Mouse (Mus musculus) hindbrain, embryonic 16.5 days (tissue): ENCODE results near the gene Upk3b. TPM values are rescaled to one million over a fixed set of nuclear protein-coding genes. Genes with fewer than 3 reads are reported as not detected.

ENCODE experiments used
- ATAC-seq: fragments of 200-750 bp; cut with Nextera tagmentation; 2 replicates; pipeline ENCODE4 v1.8.0; 2017; ENCODE audit warnings: moderate TSS enrichment, moderate library complexity
- H3K27ac ChIP-seq: fragments of 300-500 bp; sonication (generic); 2 replicates; pipeline ENCODE4 v1.5.1; 2014; ENCODE audit warnings: low read depth, mild to moderate bottlenecking, control low read depth, low read length, moderate library complexity
- H3K27me3 ChIP-seq: fragments of 300-500 bp; sonication (generic); replicated peaks from 2 replicates; pipeline ENCODE4 v1.6.1; 2014; ENCODE audit warnings: low read length; ENCODE audit not compliant: control insufficient read depth, insufficient read depth
- H3K36me3 ChIP-seq: fragments of 300-500 bp; sonication (generic); 2 replicates; pipeline ENCODE4 v1.6.1; 2014; ENCODE audit warnings: mild to moderate bottlenecking, low read length, moderate library complexity, mixed read lengths; ENCODE audit not compliant: control insufficient read depth, insufficient read depth
- H3K4me1 ChIP-seq: fragments of 300-500 bp; sonication (generic); 2 replicates; pipeline ENCODE4 v1.6.1; 2014; ENCODE audit warnings: low read depth, low read length; ENCODE audit not compliant: control insufficient read depth, insufficient read depth
- H3K4me2 ChIP-seq: fragments of 300-500 bp; sonication (generic); 2 replicates; pipeline ENCODE4 v1.6.1; 2014; ENCODE audit warnings: mild to moderate bottlenecking, low read length, control low read depth, moderate library complexity
- H3K4me3 ChIP-seq: fragments of 300-500 bp; sonication (generic); 2 replicates; pipeline ENCODE4 v1.5.1; 2014; ENCODE audit warnings: mild to moderate bottlenecking, low read length, control low read depth, moderate library complexity
- H3K9ac ChIP-seq: fragments of 300-500 bp; sonication (generic); 2 replicates; pipeline ENCODE4 v1.6.1; 2014; ENCODE audit warnings: low read depth, mild to moderate bottlenecking, control low read depth, low read length, moderate library complexity
- H3K9me3 ChIP-seq: fragments of 300-500 bp; sonication (generic); 2 replicates; pipeline ENCODE4 v1.6.1; 2014; ENCODE audit warnings: mild to moderate bottlenecking, low read length, moderate library complexity; ENCODE audit not compliant: control insufficient read depth
- WGBS: fragments of 180-500 bp; shearing (Covaris S2); extraction: QIAGEN DNeasy Blood & Tissue Kit; methylation state at CpG from one replicate; pipeline ENCODE4 v1.1.7; 2014; 5-methylcytosine and 5-hydroxymethylcytosine counted together
- polyA plus RNA-seq: library from polyadenylated mRNA; unstranded; fragments of >200 nt; fragmentation: Nextera tagmentation; extraction: Ambion mirVana; gene quantifications from 2 replicates; pipeline ENCODE4 v1.2.1, GENCODE M21; 2015

Upk3b gene
- polyA plus RNA-seq, 1 experiment from 2014 or later, result 0.04 TPM

DNA sequence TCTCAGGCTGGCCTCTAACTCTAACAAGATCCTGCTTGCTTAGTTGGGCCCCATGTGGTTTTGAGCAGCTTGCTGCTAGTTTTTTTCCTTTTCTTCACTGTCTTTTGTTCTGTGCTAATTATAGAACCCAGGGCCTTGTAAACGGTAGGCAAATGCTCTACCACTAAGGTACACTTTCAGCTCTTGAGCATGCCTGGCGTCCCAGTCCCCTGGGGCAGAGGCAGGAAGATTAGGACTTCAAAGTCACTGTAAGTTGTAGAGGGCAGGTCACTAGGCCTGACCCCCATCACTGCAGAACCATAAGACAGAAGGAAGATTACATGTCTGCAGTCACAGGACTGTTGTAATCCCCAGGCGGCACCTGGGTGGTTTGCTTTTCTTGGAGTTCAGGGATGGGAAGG lies 35.5 kb upstream of the Upk3b start:
- H3K4me1 ChIP-seq, result no peaks in the 10 kb centered on the region
- no peak overlapping the region for H3K4me3 ChIP-seq
- H3K36me3 ChIP-seq, result peaks cover 10% of the 10 kb centered on the region
- no peak overlapping the region for H3K4me2 ChIP-seq
- no peak overlapping the region for H3K27ac ChIP-seq
- 56% methylated on average over 3 of the region's 3 CpGs for WGBS
- H3K9ac ChIP-seq, result no peak overlapping the region
- no peaks in the 10 kb centered on the region; the same call in 1 of the 2 replicates for H3K9me3 ChIP-seq
- ATAC-seq, result no peak
- H3K27me3 ChIP-seq, result no peaks in the 10 kb centered on the region

DNA sequence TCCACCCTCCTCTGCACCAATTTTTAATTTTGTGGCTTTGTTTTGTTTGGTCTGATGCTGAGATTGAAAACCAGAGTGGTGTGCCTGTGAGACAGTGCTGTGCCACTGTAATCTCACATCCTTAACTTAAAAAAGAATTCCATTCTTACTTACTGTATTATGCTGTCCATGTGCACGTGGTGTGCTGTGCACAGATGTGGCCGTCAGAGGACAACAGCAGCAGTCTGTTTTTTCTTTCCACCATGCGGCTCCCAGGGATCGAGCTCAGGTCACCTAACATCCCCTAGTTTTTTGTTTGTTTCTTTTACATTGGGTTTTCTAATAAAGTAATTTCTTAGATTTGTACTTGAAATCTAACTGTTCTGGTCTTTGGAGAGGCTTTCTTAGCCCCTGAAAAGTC lies 33.8 kb upstream of the Upk3b start:
- ATAC-seq, result no peak
- no peak overlapping the region for H3K27ac ChIP-seq
- no peak overlapping the region for H3K4me2 ChIP-seq
- 74% methylated on average over 4 of the region's 4 CpGs for WGBS
- peaks cover 3% of the 10 kb centered on the region; the same call in 1 of the 2 replicates for H3K36me3 ChIP-seq
- no peak overlapping the region for H3K4me3 ChIP-seq
- H3K9me3 ChIP-seq, result no peaks in the 10 kb centered on the region
- no peaks in the 10 kb centered on the region for H3K4me1 ChIP-seq
- no peak overlapping the region for H3K9ac ChIP-seq
- H3K27me3 ChIP-seq, result no peaks in the 10 kb centered on the region

DNA sequence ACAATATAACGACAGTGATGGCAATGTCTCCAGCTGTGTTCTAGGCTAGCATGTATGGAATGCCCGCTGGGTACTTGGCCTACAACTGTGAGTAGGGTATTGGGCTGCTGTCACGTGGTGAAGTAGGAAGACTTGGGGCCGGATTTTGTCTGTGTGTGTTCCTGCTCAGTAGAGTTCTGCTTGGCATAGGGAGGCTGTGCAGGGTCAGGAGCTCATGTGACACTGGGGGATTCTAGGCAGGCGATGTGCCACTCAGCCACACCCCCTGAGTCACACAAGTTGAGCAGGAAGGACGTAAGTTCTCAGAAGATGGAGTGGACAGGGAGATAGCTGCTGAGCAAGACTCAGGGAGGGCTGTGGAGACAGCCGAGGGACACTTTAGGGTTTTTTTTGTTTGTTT lies 30.6 kb upstream of the Upk3b start:
- no peaks in the 10 kb centered on the region for H3K27me3 ChIP-seq
- no peak overlapping the region for H3K4me2 ChIP-seq
- no peak overlapping the region for H3K27ac ChIP-seq
- 77% methylated on average over 7 of the region's 7 CpGs for WGBS
- peaks cover 11% of the 10 kb centered on the region; the same call in 1 of the 2 replicates for H3K36me3 ChIP-seq
- H3K9me3 ChIP-seq, result no peaks in the 10 kb centered on the region
- H3K9ac ChIP-seq, result no peak overlapping the region
- H3K4me1 ChIP-seq, result no peaks in the 10 kb centered on the region
- no peak for ATAC-seq
- no peak overlapping the region for H3K4me3 ChIP-seq

DNA sequence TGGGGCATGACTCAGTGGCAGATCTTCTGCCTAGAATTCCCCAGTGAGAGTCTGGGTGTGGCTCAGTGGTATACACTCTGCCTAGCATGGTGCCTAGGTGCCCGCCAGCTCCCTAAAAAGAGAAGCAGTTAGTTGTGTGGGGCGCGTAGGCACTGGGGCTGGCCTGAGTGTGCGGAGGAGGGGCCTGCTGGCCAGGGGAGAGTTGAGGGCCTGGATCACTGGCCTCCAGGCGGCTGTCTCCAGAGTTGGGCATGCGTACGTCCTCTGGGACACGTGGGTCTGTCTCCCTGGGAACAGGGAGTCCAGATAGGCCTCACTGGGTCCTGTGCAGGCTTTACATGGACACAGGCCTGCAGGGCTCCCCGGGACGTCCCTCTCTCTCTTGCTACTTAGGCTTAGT lies 23.4 kb upstream of the Upk3b start:
- no peak overlapping the region for H3K27ac ChIP-seq
- 76% methylated on average over 10 of the region's 10 CpGs for WGBS

DNA sequence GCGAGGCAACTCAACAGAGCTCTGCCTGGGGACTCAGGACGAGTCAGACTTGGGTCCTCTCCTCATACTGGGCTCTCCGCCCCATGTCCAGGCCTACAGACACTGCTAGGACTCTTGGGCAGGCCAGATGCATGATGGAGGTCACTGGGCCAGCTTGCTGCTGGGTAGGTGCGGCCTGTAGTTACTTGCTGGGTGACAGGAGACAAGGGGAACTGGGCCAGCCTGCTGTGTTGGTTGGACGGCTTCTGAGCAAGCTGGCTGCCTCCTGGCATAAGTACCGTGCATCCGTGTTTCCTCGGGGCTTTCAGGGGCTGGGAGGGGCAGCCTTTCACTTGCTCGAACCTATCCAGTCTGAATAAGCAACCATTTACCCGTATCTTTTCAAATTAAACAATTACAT lies 22.7 kb upstream of the Upk3b start:
- no peak overlapping the region for H3K4me3 ChIP-seq
- 0 out of 2 replicates have a peak overlapping the region, but pooled peaks have one; percentile 8 for H3K27ac ChIP-seq
- H3K27me3 ChIP-seq, result no peaks in the 10 kb centered on the region
- H3K4me1 ChIP-seq, result peaks cover 7% of the 10 kb centered on the region
- H3K36me3 ChIP-seq, result peaks cover 11% of the 10 kb centered on the region; the same call in 1 of the 2 replicates
- H3K9me3 ChIP-seq, result no peaks in the 10 kb centered on the region
- 60% methylated on average over 10 of the region's 10 CpGs for WGBS
- 0 out of 2 replicates have a peak overlapping the region, but pooled peaks have one; percentile 8 for H3K9ac ChIP-seq
- no peak for ATAC-seq
- H3K4me2 ChIP-seq, result no peak overlapping the region

More for the DNA sequence above, 23.4 kb upstream of the Upk3b start:
- Histone ChIP-seq H3K4me2 (no peak overlapping the region), H3K4me3 (no peak overlapping the region), H3K9ac (no peak overlapping the region), H3K27me3 (no peaks in the 10 kb centered on the region), H3K9me3 (no peaks in the 10 kb centered on the region), H3K36me3 (peaks cover 11% of the 10 kb centered on the region; the same call in 1 of the 2 replicates), H3K4me1 (peaks cover 7% of the 10 kb centered on the region)
- ATAC-seq, result no peak

DNA sequence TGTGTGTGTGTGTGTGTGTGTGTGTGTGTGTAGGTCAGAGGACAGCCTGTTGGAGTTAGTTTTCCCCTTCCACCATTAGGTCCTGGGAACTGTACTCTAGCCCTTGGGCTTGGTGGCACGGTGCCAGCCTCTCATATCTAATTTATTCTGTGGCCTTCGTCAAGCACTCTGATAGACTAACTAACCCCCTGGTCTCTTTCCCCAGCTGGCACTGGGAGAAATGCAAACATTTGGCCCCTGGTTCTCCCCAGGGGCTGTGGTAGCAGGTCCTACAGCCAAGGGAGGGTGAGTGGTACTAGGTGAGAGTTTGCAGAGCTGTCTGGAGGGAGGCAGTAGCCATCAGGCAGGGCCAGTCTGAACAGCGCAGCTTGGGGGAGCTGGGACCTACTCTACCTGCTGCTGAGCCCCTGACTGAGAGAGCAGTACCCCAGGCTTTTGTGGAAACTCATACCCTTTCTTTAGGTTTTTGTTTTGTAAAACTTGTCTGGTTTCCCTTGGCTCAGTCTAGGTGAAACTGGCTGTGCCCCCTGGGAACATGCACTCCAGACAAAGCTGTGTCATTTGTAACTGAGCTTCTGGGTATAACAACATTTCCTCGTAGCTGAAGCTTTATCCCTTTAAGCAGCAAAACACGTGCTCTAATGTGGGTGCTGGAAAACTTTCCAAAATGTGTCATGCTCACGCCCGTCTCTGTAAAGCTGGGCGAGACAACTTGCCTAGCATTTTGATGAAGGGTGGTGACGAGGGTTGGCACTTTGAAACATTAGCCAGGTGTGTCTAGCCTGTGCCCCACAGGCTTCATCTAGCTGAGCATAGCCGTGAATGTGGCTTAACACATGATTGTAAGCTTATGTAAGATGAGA lies 22.1 kb upstream of the Upk3b start:
- no peak overlapping the region for H3K4me3 ChIP-seq
- H3K36me3 ChIP-seq, result peaks cover 11% of the 10 kb centered on the region; the same call in 1 of the 2 replicates
- no peaks in the 10 kb centered on the region for H3K27me3 ChIP-seq
- H3K9ac ChIP-seq, result no peak overlapping the region
- H3K4me2 ChIP-seq, result no peak overlapping the region
- H3K27ac ChIP-seq, result no peak overlapping the region; the same call in 1 of the 2 replicates
- no peak for ATAC-seq
- WGBS, result 72% methylated on average over 10 of the region's 10 CpGs
- H3K9me3 ChIP-seq, result no peaks in the 10 kb centered on the region
- H3K4me1 ChIP-seq, result peaks cover 7% of the 10 kb centered on the region

DNA sequence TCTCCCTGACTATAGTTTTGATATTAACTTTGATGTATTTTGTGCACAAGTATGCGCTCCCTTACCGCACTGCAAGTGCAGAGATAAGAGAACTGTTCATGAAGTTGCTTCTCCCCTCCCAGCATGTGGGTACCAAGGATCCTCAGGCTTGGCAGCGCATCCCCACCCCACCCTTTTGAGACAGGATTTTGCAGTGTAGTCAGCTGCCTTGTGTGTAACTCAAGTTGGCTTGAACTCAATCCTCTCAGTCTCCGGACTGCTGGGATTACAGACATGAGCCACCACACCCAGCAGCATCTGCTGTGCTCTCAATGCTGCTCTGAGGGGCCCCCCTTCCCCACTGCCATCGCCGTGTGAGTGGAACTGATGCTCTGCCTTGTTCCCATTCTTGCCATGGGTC lies 21.0 kb upstream of the Upk3b start:
- no peak overlapping the region for H3K4me2 ChIP-seq
- ATAC-seq, result no peak
- H3K36me3 ChIP-seq, result peaks cover 5% of the 10 kb centered on the region; the same call in 1 of the 2 replicates
- H3K9me3 ChIP-seq, result no peaks in the 10 kb centered on the region
- no peaks in the 10 kb centered on the region for H3K27me3 ChIP-seq
- no peak overlapping the region for H3K27ac ChIP-seq
- no peak overlapping the region for H3K9ac ChIP-seq
- H3K4me1 ChIP-seq, result peaks cover 7% of the 10 kb centered on the region
- 70% methylated on average over 6 of the region's 6 CpGs for WGBS
- H3K4me3 ChIP-seq, result no peak overlapping the region

DNA sequence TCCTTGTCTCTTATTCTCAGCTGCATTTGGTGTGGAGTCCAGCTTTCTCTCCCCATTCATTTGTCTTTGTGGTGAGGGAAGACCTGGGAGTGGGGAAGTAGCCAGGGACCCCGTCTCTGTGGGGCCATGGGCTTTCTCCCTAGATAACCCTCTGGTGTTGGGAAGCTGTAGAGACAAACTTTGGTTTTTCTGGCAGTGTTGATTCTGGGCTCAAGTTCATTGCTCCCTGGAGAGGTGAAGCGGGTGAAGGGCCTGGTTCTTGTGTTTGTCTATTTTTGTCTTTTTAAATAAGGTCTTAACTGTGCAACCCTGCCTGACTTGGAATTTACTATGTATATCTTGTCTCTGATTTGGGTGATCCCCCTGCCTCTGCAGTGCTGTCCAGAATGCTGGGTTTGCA lies 19.6 kb upstream of the Upk3b start:
- 0 out of 2 replicates have a peak, but pooled peaks cover 3% of the 10 kb centered on the region for H3K36me3 ChIP-seq
- no peak for ATAC-seq

DNA sequence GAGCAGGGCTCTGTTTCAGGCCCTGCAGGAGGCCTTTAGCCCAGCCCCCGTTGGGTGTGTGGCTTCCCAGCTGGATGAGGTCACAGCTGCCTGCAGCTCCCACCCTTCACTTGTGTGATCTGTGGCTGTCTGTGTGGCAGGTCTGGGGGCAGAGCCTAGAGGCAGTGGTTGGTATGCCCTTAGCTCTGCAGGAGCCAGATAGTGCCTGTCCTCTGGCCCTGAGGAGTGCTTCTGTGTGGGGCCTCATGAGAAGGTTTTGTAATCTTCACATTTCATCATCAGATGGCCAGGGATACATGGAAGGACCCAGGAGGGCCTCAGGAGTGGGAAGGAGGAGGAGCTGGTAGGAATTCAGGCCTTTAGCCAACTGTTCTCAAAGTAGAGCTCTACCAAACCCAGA lies 18.4 kb upstream of the Upk3b start:
- H3K9me3 ChIP-seq, result no peaks in the 10 kb centered on the region
- 37% methylated on average over 1 of the region's 1 CpGs for WGBS
- no peak overlapping the region for H3K27ac ChIP-seq
- no peak overlapping the region for H3K4me3 ChIP-seq
- no peak for ATAC-seq
- no peak overlapping the region for H3K4me2 ChIP-seq
- H3K36me3 ChIP-seq, result 0 out of 2 replicates have a peak, but pooled peaks cover 3% of the 10 kb centered on the region
- H3K4me1 ChIP-seq, result peaks cover 7% of the 10 kb centered on the region
- no peaks in the 10 kb centered on the region for H3K27me3 ChIP-seq
- H3K9ac ChIP-seq, result 0 out of 2 replicates have a peak overlapping the region, but pooled peaks have one; percentile 4

More for the DNA sequence above, 19.6 kb upstream of the Upk3b start:
- no peaks in the 10 kb centered on the region for H3K9me3 ChIP-seq
- H3K4me2 ChIP-seq, result no peak overlapping the region
- 85% methylated on average over 2 of the region's 2 CpGs for WGBS
- no peak overlapping the region for H3K9ac ChIP-seq
- peaks cover 7% of the 10 kb centered on the region for H3K4me1 ChIP-seq
- H3K27ac ChIP-seq, result no peak overlapping the region
- no peaks in the 10 kb centered on the region for H3K27me3 ChIP-seq
- H3K4me3 ChIP-seq, result no peak overlapping the region
